Mouse (Mus musculus) lung, postnatal 36 days (tissue): Measurements from ENCODE around the gene Agtr1a.

ENCODE experiments used
- DNase-seq: peaks from one replicate; pipeline ENCODE4 v3.0.0; 2022; ENCODE audit warnings: mixed read lengths

Agtr1a gene

DNA sequence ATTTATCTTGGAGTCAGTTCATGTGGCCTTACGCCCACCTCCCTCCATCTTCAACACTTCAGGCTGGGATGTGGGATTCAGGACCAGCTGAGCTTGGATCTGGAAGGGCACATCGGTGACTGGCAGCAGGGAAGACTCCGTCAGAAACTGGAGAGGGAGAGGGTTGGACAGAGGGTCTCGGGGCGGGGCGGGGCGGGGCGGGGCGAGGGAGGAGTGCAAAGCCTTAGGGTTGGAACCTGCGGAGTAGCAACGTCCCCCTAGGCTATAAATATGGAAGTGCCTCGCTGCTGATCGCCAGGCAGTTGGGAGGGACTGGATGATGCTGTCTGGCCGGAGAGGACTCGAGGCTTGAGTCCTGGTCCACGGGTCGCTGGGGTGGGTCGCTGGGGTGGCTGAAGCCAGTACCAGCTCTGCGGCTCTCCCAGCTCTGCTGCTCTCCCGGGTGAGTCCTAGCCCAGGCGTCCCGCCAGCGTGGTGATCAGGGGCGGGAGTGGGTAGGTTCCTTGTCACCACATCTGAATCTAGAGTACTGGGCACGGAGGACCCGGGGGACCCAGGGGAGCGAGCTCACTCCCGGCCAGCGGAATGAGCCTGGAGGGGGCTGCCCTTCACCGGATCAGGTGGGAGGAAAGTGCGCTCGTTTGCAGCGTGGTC is at the start of gene Agtr1a:
Gene Agtr1a (plus strand): TSS at position 294 of the 654 bp plus-strand sequence.
- DNase-seq: peak; percentile 27

DNA sequence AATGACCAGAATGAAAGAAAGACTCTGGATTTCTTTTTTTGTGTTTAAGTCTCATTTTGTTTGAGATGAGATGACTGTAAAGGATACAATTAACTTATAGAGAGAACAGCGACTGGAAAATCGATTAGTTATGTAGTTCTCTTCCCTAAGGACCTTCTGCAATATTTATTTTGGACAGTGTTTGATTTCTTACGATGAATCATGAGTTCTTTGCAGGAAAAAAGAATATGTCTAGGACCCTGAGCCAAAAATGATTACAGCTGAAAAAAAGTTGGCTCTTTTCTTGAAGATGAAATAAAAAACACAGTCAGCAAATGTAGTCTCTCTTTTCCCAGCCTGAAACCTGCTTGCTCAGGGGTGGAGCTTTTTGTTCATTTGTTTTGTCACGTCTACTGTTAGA is 26.0 kb upstream of the Agtr1a start:
- no peak for DNase-seq

DNA sequence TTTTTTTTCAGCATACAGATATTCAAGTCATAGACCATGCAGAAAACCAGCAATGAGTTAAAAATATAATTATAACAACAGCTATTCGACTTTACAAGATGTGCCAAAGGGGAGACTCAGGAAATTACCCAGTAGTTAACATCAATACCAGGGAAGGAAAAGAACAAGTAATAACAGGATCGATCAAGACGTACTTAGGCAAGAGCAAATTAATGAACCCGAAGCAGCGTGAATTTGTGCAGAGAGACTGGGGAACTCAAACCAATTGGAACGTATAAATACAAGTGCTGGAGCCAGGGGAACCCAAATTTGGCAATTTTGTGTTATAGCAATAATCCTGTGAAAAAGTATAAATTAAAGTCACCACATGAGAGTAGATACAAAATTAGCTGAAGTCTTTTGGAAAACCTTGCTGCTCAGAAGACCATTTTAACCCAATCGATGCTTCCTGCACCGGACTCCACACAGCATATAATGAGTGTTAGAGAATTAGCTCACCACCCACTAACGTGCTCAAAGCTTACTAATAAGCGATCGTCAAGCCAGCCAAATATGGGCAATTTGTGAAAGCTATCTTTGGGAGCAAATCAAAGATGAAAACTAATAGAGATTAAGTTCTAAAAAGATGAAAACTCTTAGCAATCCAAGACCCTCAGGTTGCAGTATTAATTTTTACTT is 11.4 kb upstream of the Agtr1a start:
- DNase-seq: no peak

DNA sequence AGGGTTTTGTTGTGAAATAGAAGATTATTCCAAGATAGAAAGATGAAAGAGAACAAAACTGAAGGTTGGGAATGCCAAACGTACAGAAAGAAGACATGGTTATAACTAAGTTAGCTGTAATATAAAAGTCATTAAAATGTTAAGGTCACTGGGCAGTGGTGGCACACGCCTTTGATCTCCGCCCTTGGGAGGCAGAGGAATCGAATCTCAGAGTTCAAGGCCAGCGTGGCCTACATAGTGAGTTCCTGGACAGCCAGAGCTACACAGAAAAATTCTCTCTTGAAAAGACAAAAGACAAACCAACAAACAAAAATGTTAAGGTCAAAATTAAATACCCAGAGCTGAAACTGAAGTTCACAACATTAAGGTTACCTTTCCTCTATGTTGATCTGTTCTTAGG is 5.2 kb upstream of the Agtr1a start:
- DNase-seq: no peak

DNA sequence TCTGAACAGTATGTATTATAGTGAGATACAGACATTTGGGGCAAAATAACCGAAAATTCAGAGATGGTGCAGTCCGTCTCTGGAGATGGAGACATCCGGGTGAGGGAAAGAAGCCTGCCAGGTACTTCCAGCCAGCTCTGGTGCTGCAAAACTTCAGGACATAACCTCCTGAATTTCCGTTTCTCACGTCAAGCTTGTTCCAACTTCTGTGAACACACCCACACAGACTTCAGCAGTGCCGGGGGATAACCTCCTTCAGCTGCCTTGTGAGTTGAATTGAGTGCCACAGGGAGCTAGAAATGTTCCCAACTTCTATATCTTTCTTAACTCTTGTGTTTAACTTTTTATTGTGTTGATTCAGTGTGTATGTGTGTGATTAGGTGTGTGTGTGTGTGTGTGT is 4.4 kb upstream of the Agtr1a start:
- no peak for DNase-seq

DNA sequence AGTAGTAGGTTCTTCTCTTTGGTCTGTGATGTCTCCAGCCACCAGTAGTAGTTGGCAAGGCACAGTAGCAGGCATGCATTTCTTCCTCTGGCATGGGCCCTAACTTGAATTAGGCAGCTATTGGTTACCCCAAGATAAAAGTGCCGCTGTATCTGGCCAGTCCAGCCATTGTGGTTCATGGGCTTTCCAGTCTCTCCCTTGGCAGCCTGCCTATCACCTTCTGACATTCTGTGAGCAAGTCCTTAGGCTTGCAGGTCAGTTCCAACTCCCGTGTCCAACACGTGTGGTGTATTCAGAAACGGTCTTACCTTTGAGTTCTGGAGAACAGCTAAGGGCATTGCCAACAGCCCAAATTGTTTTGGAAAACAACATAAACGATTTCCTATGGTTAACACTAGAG is 3.7 kb upstream of the Agtr1a start:
- no peak for DNase-seq

DNA sequence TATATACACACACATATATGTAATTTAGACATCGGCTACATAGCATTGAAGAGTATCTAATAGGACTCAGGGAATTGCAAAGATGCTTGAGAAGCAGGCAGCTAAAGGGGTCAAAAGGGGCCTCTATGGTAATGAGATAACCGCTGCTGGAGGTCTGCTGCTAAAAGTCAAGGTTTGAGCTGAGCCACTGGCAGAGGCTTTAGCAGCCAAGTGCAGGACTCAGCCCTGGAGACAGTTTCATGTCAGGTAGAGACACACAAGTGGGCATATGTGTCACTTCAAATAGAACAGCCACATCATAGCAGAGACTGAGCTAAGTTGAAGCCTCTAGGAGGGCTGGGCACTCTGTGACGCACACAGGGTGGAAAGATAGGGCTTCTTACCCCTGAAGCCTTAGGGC is 1.6 kb upstream of the Agtr1a start:
- DNase-seq: no peak

DNA sequence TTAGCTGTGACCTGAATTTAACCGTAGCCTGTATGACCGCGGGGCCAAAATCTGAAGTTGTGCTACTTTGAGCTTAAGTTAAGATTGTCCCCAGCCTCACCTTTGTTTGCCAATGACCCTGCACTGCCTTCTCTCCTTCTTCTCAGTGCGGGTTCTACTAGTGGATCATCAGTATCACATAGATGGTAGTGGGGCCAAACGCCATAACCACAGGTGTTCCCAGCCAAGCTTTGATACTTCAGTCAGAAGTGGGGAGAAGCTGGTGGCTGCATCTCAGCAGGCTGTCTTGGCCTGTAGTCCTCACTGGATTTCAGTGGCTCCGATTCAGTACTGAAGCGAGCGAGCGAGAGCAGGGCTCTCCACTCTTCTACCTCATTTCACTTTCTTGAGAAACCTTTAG is 672 bp downstream of the Agtr1a start:
- DNase-seq: no peak

DNA sequence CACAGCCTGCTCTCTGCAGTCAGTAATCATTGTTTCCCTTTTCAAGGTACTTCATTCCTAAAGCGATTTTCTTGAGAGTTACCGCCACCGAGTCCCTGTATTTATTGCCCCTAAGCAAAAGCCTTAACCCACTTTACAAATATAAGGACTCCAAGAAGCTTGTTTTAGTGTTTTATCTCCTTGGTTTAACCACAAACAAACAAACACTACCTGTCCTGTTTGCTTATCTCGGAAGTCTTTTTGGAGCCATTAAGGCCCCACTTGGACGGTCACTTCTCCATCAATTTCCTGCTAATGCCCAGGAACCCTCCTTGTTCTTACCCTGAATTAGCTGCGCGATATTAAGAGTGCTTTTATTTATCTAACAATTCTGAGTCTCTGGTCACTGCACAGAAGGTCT is 1.4 kb downstream of the Agtr1a start:
- DNase-seq: no peak

DNA sequence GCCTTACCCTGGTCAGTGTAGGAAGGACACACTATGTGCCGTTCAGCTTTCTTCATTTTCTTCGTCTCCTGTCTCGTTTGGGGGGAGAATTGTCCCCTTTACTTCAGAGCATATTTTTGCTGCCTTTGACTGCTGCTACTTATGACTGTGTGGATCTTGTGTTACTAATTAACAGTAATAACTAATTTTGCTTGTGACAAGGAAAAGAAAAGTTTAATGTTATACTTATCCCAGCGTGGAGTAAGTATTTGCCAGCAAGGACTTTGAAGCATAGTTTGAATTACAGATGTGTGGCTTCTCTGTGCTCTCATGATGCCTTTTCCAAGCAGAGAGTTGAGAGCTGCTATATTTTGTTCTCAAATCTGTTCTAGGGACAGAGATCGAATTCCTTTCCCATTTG is 2.3 kb downstream of the Agtr1a start:
- no peak for DNase-seq

DNA sequence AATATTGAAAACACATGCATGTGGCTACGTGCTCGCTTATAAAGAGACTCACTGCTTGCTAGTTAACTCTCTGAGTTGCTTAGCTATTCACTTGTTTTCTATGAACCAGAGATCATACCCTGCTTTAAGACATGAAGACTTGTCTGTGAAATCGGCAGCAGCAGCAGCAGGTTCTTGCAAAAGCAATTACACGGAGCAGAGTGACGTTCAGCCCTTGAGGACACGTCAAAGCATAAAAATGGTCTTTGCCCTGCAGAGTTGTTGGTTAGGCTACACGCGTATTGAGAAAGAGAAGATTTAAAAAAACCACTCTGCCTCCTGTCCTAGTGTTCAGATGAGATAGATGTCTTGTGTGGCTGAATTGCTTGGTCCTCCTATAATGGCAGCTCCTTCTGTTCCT is 3.7 kb downstream of the Agtr1a start:
- DNase-seq: no peak

DNA sequence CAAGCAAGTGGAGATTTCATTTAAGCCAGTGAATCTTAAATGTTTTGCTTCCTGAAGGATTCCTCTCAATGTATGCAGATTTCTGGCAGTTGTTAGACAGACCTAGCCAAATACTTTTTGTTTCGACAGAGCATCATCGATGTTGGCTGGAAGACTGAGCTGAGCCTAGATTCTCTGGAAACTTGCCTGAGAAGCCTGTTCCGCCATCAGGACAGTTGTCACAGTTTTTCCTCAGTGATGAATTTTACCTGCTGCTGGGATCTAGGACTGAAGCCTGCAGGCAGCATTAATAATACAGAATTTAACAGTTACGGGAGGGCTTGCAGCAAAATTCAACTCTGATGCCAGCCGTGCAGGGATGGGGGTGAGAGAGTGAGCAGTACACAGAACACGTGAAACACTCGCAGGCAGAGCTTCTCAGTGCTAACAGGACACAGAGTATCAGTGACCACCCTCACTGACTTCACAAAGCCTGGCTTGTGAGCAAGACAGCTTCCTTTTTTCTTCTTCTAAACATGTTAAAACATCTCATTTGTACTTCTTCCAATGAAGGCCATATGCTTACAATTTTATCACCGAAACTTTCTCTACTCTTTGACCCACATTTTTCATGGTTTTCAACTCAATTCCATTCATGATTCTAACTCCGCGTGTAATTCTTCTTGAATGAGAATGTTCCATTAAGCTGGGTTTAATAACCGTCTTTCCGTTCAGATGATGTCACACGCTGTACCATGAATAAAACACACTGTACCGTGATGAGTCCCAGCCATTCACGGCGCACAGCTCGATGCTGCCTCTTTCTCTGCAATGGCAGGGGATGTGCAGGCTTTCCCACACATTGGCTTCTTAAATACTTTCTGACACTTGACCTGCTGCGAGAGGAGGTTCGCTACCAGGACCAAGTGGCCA is 6.0 kb downstream of the Agtr1a start:
- DNase-seq: no peak

DNA sequence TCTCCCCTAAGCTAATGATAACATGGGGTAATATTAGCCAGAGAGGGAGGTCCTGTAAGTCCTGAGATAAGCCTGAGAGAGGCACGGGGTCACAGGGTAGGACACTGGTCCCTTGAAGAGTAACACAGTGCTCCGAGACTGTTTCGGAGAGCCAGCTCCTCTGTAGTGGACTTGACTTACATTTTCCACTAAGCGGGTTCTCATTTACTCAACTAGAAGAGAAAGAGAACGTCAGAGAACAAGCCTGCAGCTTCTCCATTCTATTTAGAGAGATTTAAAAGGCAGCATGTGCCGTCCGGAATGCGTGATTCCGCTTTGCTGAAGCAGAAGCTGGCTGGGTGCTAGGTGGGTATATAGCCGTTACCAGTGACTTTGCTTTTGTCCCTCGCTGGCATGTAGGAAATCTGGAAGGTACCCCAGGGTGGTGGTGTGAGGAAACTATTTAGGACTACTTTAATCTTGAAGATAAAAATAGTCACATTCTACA is 9.2 kb downstream of the Agtr1a start:
- DNase-seq: no peak

DNA sequence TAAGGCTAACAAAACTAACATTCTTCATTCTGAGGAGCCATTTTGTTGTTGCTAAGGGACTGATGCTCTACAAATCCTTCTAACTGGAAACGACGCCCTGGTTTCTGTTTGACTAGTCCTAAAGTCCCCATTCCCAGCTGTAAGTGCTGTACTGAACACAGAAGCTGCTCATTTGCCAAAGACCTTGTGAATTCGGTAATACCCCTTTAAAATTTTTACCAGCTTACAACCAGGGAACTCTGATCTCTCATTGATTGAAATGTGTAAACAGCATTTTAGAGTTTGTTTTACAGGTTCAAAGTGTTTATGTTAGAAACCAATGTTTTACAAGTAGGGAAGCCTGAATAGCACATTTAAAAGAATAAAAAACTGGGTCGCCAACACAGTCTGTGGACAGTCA is 10.6 kb downstream of the Agtr1a start:
- DNase-seq: no peak

DNA sequence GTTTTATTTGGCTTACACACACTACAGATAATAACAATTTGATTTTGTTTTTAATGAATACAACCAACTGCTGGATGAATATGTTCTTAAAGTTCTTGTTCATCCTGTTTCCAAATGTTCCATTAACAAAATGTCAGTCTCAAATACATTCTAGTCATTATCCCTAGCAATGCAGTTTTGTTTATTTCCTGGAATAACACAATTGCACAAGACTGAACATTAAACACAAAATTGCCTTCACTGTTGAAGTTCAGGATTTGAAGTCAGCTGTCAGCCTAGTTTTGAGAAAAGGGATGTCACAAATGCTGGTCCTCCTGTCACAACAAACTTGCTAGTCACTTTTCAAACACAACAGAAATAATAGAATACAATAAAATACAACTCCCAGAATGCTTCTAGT is 12.1 kb downstream of the Agtr1a start:
- no peak for DNase-seq

DNA sequence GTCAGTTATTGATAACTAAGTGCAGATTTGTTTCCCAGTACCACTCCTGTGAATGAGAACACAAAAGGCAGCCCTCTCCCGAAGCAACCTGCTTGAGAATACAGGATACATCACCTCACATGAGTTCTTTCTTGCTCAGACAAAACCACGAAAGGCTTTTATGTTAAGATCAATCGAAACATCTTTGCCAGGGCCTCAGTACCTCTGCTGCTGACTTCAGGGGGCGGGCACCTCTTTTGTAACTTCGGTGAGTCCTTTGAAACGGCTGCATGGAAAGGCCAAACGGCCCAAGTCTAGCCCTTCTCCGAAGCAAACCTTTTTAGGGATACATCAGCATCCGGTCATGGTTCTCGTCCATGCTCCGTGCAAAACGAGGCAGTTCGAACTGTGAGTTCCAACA is 15.7 kb downstream of the Agtr1a start:
- DNase-seq: no peak

DNA sequence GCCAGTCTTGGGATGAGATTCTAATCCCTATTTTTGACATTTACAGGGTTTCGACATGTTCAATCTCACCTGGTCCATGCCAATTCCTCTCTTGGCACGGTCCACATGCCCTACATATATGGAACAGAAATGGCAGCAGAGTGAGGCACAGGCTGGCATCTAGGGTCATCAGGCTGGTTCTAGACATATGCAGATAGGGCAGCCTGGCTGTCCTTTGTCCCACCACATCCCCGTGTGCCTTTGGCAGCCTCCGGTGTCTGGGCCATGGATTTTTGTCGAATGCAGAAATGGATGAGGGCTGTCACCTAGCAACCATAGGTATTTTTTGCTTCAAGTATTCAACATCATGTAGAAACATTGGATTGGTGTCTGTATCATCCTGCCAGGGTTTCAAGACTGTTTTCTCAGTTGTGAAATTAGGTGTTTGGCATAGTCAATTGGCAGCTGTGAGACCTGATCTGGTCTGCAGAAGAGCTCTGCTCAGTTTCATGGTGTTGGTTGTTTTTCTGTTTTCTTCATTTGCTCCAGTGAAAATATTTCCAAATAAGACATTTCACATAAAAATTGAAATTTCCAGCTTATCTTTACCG is 18.8 kb downstream of the Agtr1a start:
- no peak for DNase-seq

DNA sequence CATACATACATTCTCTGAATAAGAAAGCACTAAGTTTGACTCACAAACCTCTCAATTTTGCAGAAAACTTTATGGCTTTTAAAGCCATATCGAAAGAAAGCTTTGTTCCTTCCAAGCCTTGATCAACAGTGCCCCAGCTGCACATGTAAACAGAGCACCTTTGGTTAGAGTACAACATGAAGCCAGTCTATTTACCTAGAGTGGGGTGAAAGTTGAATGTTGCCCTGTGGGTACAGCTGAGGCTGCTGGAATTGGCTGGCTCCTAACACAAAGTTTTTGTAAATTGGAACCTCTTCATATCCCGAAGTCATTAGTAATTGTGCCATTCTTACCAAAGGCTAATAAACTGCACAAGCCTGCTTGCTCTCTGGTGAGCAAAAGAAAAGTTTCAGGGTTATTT is 19.7 kb downstream of the Agtr1a start:
- DNase-seq: no peak

DNA sequence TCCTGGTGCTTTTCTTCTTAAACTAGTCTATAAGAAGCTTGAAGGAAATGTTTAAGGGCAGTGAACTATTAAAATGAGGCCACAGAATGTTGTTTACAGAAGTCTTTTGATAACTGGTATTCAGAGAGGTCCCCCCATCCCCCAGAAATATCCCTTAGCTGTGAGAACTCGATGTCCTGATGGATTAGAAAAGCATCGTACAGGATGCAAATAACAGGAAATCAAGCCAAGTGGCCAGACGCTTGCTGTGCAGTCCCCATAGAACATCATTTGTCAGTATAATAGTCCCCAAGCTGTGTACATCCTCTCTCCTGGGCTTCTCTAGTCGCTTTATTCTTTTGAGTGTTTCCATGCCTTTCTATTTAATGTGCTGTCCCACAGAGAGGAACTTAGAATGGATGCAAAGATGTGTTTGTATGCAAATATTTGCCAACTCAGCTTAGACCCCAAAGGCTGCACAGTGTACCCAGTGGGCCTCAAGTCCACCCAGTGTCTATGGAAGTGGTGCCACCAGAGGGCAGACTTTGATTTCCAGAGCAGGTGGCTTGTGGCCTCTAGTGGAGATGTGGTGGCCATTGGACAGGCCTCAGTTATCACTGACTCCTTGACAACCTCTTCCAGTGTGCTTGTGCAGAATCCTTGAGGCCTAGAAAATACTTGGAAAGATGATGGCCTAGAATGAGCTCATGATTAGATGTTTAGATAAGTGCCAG is 22.4 kb downstream of the Agtr1a start:
- no peak for DNase-seq

DNA sequence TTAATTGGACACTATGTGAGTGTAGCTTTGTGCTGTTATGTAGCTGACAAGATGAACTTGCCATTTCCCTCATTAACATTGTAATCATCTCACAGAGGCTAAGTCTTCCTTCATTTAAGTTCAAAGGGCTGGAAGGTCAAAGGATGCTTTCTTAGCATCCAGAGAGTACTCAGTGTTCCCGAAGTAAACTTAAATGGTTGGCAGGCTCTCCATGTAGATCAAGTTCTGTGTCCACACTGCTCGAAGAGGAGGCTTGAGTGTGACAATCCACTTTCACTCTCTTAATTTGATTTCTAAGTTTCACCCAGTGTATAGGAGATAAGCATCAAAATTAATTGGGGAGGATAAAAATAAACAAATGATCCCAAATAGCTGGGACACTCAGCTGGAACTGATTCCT is 23.6 kb downstream of the Agtr1a start:
- DNase-seq: no peak

DNA sequence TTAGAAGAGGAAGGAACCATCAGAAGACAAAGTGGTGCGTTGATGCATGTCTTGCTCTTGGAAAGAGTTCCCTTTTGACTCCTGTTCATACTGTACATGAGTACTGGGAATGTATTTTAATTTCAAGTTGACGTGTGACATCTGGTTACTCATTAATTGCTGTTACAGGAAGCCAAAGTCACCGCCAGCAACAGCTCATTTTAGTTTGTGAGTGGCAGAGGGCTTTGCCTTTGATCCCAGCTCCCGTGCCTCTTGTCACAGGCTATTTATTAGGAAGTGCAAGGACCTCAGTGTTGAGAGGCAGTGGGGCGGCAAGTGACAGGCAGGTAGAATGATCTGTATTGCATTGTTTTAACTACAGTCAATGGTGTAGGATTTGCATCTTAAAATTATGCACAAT is 24.8 kb downstream of the Agtr1a start:
- DNase-seq: no peak

DNA sequence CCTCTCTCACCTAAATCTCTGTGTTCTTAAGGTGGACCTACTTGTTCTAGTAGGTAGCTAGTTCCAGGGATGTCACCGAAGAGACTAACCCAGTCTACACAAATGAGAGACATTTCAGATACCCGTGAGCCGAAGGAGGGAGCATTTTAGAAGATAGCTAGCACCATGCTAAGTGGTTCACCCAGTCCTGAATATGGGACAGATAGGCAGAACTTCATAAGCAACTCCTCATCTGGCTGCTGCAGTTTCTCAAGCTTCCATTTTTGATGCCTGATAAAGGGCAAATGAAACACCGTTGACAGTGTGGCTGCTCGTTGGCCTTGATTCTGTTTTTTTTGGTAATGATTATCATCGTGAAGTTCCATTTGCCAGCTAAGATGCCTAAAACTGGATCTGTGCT is 25.8 kb downstream of the Agtr1a start:
- no peak for DNase-seq
